In genomic region chr15:84312878-84313565, GRCm38 (mm10) we compare ENCODE assay signal across 12 mouse cellular contexts. TPM values are rescaled to one million over a fixed set of nuclear protein-coding genes. Genes with fewer than 3 reads are reported as not detected.
A peak's percentile ranks its signal among the peaks of the same experiment; 100 is the strongest.
DNase-seq lines count a peak whose midpoint lies in the region; ATAC-seq and TF ChIP-seq lines count a peak whose summit lies in the region.
"Had no signal": no experiment of that assay in that cellular context is flagged by ENCODE, and none has a peak within 500 bp of the region (broad histone marks: within the 10 kb centered on the region; RNA-seq: fewer than 3 reads in every experiment).

No protein-coding gene starts in this region.

- no peak overlapping the region for H3K9ac ChIP-seq in hindbrain, embryonic 13.5 days
- no peak overlapping the region for H3K9ac ChIP-seq in hindbrain, embryonic 12.5 days
- no peak overlapping the region for H3K9ac ChIP-seq in stomach, embryonic 15.5 days
- no peak overlapping the region for H3K9ac ChIP-seq in stomach, postnatal 0 days (ENCODE audit: low read length)
- H3K9ac ChIP-seq in limb, embryonic 13.5 days, result no peak overlapping the region
- H3K9ac ChIP-seq in stomach, embryonic 16.5 days (ENCODE audit: low read length), result no peak overlapping the region

- no peak overlapping the region for H3K4me2 ChIP-seq in hindbrain, embryonic 13.5 days
- no peak overlapping the region for H3K4me2 ChIP-seq in hindbrain, embryonic 12.5 days (replicated peaks)
- no peak overlapping the region for H3K4me2 ChIP-seq in stomach, embryonic 15.5 days
- no peak overlapping the region for H3K4me2 ChIP-seq in stomach, postnatal 0 days (replicated peaks; ENCODE audit: low read depth)
- peak overlapping the region; percentile 42 for H3K4me2 ChIP-seq in limb, embryonic 13.5 days (replicated peaks)
- H3K4me2 ChIP-seq in stomach, embryonic 16.5 days (ENCODE audit: low read depth, low read length), result no peak overlapping the region

- peak overlapping the region; percentile 50; the same call in 1 of the 2 replicates for H3K27ac ChIP-seq in hindbrain, embryonic 13.5 days
- H3K27ac ChIP-seq in hindbrain, embryonic 12.5 days, result no peak overlapping the region
- peak overlapping the region; percentile 28; the same call in 1 of the 2 replicates for H3K27ac ChIP-seq in stomach, embryonic 15.5 days
- no peak overlapping the region for H3K27ac ChIP-seq in stomach, postnatal 0 days (replicated peaks)
- H3K27ac ChIP-seq in limb, embryonic 13.5 days, result peak overlapping the region; percentile 61; the same call in 1 of the 2 replicates
- 0 out of 2 replicates have a peak overlapping the region, but pooled peaks have one; percentile 12 for H3K27ac ChIP-seq in stomach, embryonic 16.5 days (ENCODE audit: low read length)

- H3K36me3 ChIP-seq in hindbrain, embryonic 13.5 days, result no peaks in the 10 kb centered on the region
- H3K36me3 ChIP-seq in hindbrain, embryonic 12.5 days, result no peaks in the 10 kb centered on the region
- no peaks in the 10 kb centered on the region for H3K36me3 ChIP-seq in stomach, embryonic 15.5 days
- H3K36me3 ChIP-seq in stomach, postnatal 0 days (ENCODE audit: control insufficient read depth, insufficient read depth, low read length), result no peaks in the 10 kb centered on the region
- H3K36me3 ChIP-seq in limb, embryonic 13.5 days, result no peaks in the 10 kb centered on the region
- no peaks in the 10 kb centered on the region for H3K36me3 ChIP-seq in stomach, embryonic 16.5 days (ENCODE audit: control insufficient read depth, insufficient read depth, low read length)

- no peak for TF ChIP-seq CTCF in stomach, postnatal 0 days (IDR thresholded peaks at IDR 0.05; ENCODE audit: low read depth)

- TF ChIP-seq EP300 in stomach, postnatal 0 days (optimal IDR thresholded peaks at IDR 0.05), result no peak

- no peak overlapping the region for H3K4me3 ChIP-seq in hindbrain, embryonic 13.5 days
- no peak overlapping the region for H3K4me3 ChIP-seq in hindbrain, embryonic 12.5 days
- no peak overlapping the region for H3K4me3 ChIP-seq in stomach, embryonic 15.5 days (replicated peaks)
- H3K4me3 ChIP-seq in stomach, postnatal 0 days (ENCODE audit: low read depth, low read length), result no peak overlapping the region
- no peak overlapping the region for H3K4me3 ChIP-seq in limb, embryonic 13.5 days
- H3K4me3 ChIP-seq in stomach, embryonic 16.5 days (replicated peaks; ENCODE audit: low read length), result no peak overlapping the region

- peaks cover 45% of the 10 kb centered on the region for H3K4me1 ChIP-seq in hindbrain, embryonic 13.5 days (replicated peaks)
- peaks cover 41% of the 10 kb centered on the region for H3K4me1 ChIP-seq in hindbrain, embryonic 12.5 days
- peaks cover 28% of the 10 kb centered on the region for H3K4me1 ChIP-seq in stomach, embryonic 15.5 days
- H3K4me1 ChIP-seq in stomach, postnatal 0 days (replicated peaks; ENCODE audit: control insufficient read depth, insufficient read depth), result no peaks in the 10 kb centered on the region
- peaks cover 39% of the 10 kb centered on the region for H3K4me1 ChIP-seq in limb, embryonic 13.5 days
- peaks cover 31% of the 10 kb centered on the region for H3K4me1 ChIP-seq in stomach, embryonic 16.5 days (ENCODE audit: control insufficient read depth, insufficient read depth, low read length)

- no peak for ATAC-seq in hindbrain, embryonic 13.5 days (ENCODE audit: low FRiP score)
- no peak for ATAC-seq in hindbrain, embryonic 12.5 days (ENCODE audit: low FRiP score)
- ATAC-seq in stomach, embryonic 15.5 days (ENCODE audit: insufficient read depth, low FRiP score, low read depth), result no peak
- no peak for ATAC-seq in stomach, postnatal 0 days (ENCODE audit: low FRiP score, low TSS enrichment)
- peak; percentile 30 for ATAC-seq in limb, embryonic 13.5 days (ENCODE audit: low FRiP score, low read depth)
- no peak for ATAC-seq in stomach, embryonic 16.5 days (ENCODE audit: insufficient read depth, low FRiP score)
- ATAC-seq: forebrain, embryonic 16.5 days had no signal

- H3K9me3 ChIP-seq in hindbrain, embryonic 13.5 days, result peaks cover 3% of the 10 kb centered on the region; the same call in 1 of the 2 replicates
- no peaks in the 10 kb centered on the region for H3K9me3 ChIP-seq in hindbrain, embryonic 12.5 days (replicated peaks)
- no peaks in the 10 kb centered on the region for H3K9me3 ChIP-seq in stomach, embryonic 15.5 days
- no peaks in the 10 kb centered on the region for H3K9me3 ChIP-seq in stomach, postnatal 0 days (ENCODE audit: control insufficient read depth, low read length)
- peaks cover 5% of the 10 kb centered on the region; the same call in 1 of the 2 replicates for H3K9me3 ChIP-seq in limb, embryonic 13.5 days
- no peaks in the 10 kb centered on the region for H3K9me3 ChIP-seq in stomach, embryonic 16.5 days (replicated peaks; ENCODE audit: control insufficient read depth, low read length)

- peaks cover 4% of the 10 kb centered on the region for H3K27me3 ChIP-seq in hindbrain, embryonic 13.5 days
- H3K27me3 ChIP-seq in hindbrain, embryonic 12.5 days, result peaks cover 3% of the 10 kb centered on the region; the same call in 1 of the 2 replicates
- no peaks in the 10 kb centered on the region for H3K27me3 ChIP-seq in stomach, embryonic 15.5 days (replicated peaks)
- no peaks in the 10 kb centered on the region for H3K27me3 ChIP-seq in stomach, postnatal 0 days (ENCODE audit: control insufficient read depth, insufficient read depth, low read length)
- H3K27me3 ChIP-seq in limb, embryonic 13.5 days, result peaks cover 7% of the 10 kb centered on the region; the same call in 1 of the 2 replicates
- no peaks in the 10 kb centered on the region; the same call in 1 of the 2 replicates for H3K27me3 ChIP-seq in stomach, embryonic 16.5 days (ENCODE audit: control insufficient read depth, insufficient read depth, low read length)

- DNase-seq in stomach, postnatal 0 days (ENCODE audit: low spot score), result no peak
- no peak for DNase-seq in layer of hippocampus, postnatal 14 days (ENCODE audit: low spot score in 2 of 2)
- no peak for DNase-seq in natural killer cell, adult 2 months (ENCODE audit: low spot score in 2 of 2)
- DNase-seq: adrenal gland, adult 8-10 months; cerebellum, postnatal 25 days; left cerebral cortex, postnatal 4 days had no signal

- WGBS in hindbrain, embryonic 13.5 days, result 58% methylated on average over 9 of the region's 10 CpGs
- WGBS in hindbrain, embryonic 12.5 days, result 54% methylated on average over 9 of the region's 10 CpGs
- WGBS in stomach, embryonic 15.5 days, result 58% methylated on average over 9 of the region's 10 CpGs
- 59% methylated on average over 9 of the region's 10 CpGs for WGBS in stomach, postnatal 0 days
- 45% methylated on average over 9 of the region's 10 CpGs for WGBS in limb, embryonic 13.5 days
- WGBS in stomach, embryonic 16.5 days, result 55% methylated on average over 9 of the region's 10 CpGs

RNA-seq across cellular contexts. Expression of gene Parvg, which starts 10.8 kb away (rescaled TPM):
- polyA plus RNA-seq in hindbrain, embryonic 13.5 days (2015; fragmentation: Nextera tagmentation; extraction: Ambion mirVana), result 0.92 and 1.1 TPM in 2 replicates
- 1.1 and 1.5 TPM in 2 replicates for polyA plus RNA-seq in hindbrain, embryonic 12.5 days (2016; fragmentation: Nextera tagmentation; extraction: Ambion mirVana)
- 3.8 and 3.9 TPM in 2 replicates for polyA plus RNA-seq in stomach, embryonic 15.5 days (2015; fragmentation: Nextera tagmentation; extraction: Ambion mirVana)
- polyA plus RNA-seq in stomach, postnatal 0 days (2015; fragmentation: Nextera tagmentation; extraction: Ambion mirVana), result 1.3 TPM in 2 replicates
- polyA plus RNA-seq in limb, embryonic 13.5 days (2015; fragmentation: Nextera tagmentation; extraction: Ambion mirVana), result 1.6 and 2.0 TPM in 2 replicates
- polyA plus RNA-seq in stomach, embryonic 16.5 days (2015; fragmentation: Nextera tagmentation; extraction: Ambion mirVana), result 3.7 and 4.3 TPM in 2 replicates
- total RNA-seq in layer of hippocampus, postnatal 14 days (2021), result 1 to 10 TPM; 7.6 to 8.6 TPM

Comparison
In these comparisons a context has a peak if more than half of its experiments do, and no peak if none do; other contexts are left out.
1. H3K27ac ChIP-seq: peak in hindbrain, embryonic 13.5 days (single experiment), stomach, embryonic 15.5 days (single experiment), limb, embryonic 13.5 days (single experiment) and stomach, embryonic 16.5 days (single experiment); none in hindbrain, embryonic 12.5 days (single experiment) and stomach, postnatal 0 days (single experiment).